Mouse (Mus musculus): ENCODE measurements around the gene Olfr1299.

Gene Olfr1299

GRCm38 (mm10) chr2:111661119-111661518 lies at the start of gene Olfr1299:
Olfr1299 (plus strand) TSS chr2:111661419.
- DNase-seq (ENCODE audit: low spot score in 2 of 2), result no peak

- DNase-seq (ENCODE audit: low spot score in 2 of 2), result no peak
Observed at GRCm38 (mm10) chr2:111626397-111626796, 34.8 kb upstream of the Olfr1299 start, which contains the start of gene Olfr1297. Olfr1297 (minus strand) TSS chr2:111626497.

- no peak for DNase-seq (ENCODE audit: low spot score in 2 of 2)
Observed at GRCm38 (mm10) chr2:111649101-111649500, 12.1 kb upstream of the Olfr1299 start, which contains the start of gene Olfr1298. Olfr1298 (minus strand) TSS chr2:111649201.
